Mouse (Mus musculus): ENCODE measurements at regions not wholly inside any gene's neighbourhood (a gene's known extent, or its start where the extent isn't known, plus 50 kb on each side); places are given as distances from the start of the nearest gene placed in this dataset.

- no peak for DNase-seq (ENCODE audit: extremely low read depth, low read depth)
Observed at GRCm38 (mm10) chr4:83915871-83916270, 390.5 kb downstream of the Ccdc171 start.

GRCm38 (mm10) chr4:83917009-83917408 is 391.7 kb downstream of the Ccdc171 start:
- no peak for DNase-seq (ENCODE audit: extremely low read depth, low read depth)

- DNase-seq (ENCODE audit: extremely low read depth, low read depth) = no peak
Observed at GRCm38 (mm10) chr4:83918093-83918492, 392.7 kb downstream of the Ccdc171 start.

GRCm38 (mm10) chr4:83919041-83919440 is 393.7 kb downstream of the Ccdc171 start:
- no peak for DNase-seq (ENCODE audit: extremely low read depth, low read depth)

- DNase-seq (ENCODE audit: extremely low read depth, low read depth) = no peak
Observed at GRCm38 (mm10) chr4:83925118-83925842, 399.9 kb downstream of the Ccdc171 start.

GRCm38 (mm10) chr4:83926195-83926731 is 400.9 kb downstream of the Ccdc171 start:
- DNase-seq (ENCODE audit: extremely low read depth, low read depth) = no peak

GRCm38 (mm10) chr4:83931897-83932654 is 406.7 kb downstream of the Ccdc171 start:
- no peak for DNase-seq (ENCODE audit: extremely low read depth, low read depth)

GRCm38 (mm10) chr4:83941693-83942092 is 416.3 kb downstream of the Ccdc171 start:
- DNase-seq (ENCODE audit: extremely low read depth, low read depth) = no peak

GRCm38 (mm10) chr4:83949612-83950011 is 424.3 kb downstream of the Ccdc171 start:
- no peak for DNase-seq (ENCODE audit: extremely low read depth, low read depth)

GRCm38 (mm10) chr4:83950809-83951409 is 425.6 kb downstream of the Ccdc171 start:
- no peak for DNase-seq (ENCODE audit: extremely low read depth, low read depth)

- DNase-seq (ENCODE audit: extremely low read depth, low read depth) = no peak
Observed at GRCm38 (mm10) chr4:83956252-83956904, 431.0 kb downstream of the Ccdc171 start.

GRCm38 (mm10) chr4:83957217-83957692 is 431.9 kb downstream of the Ccdc171 start:
- no peak for DNase-seq (ENCODE audit: extremely low read depth, low read depth)

- no peak for DNase-seq (ENCODE audit: extremely low read depth, low read depth)
Observed at GRCm38 (mm10) chr4:83966898-83967297, 441.6 kb downstream of the Ccdc171 start.

GRCm38 (mm10) chr4:83973162-83973561 is 447.8 kb downstream of the Ccdc171 start:
- no peak for DNase-seq (ENCODE audit: extremely low read depth, low read depth)

- DNase-seq (ENCODE audit: extremely low read depth, low read depth) = no peak
Observed at GRCm38 (mm10) chr4:83974214-83975012, 449.1 kb downstream of the Ccdc171 start.

- no peak for DNase-seq (ENCODE audit: extremely low read depth, low read depth)
Observed at GRCm38 (mm10) chr4:83975569-83975968, 450.2 kb downstream of the Ccdc171 start.

GRCm38 (mm10) chr4:83976067-83976466 is 450.7 kb downstream of the Ccdc171 start:
- no peak for DNase-seq (ENCODE audit: extremely low read depth, low read depth)

- DNase-seq (ENCODE audit: extremely low read depth, low read depth) = no peak
Observed at GRCm38 (mm10) chr4:83979088-83979487, 453.7 kb downstream of the Ccdc171 start.

- no peak for DNase-seq (ENCODE audit: extremely low read depth, low read depth)
Observed at GRCm38 (mm10) chr4:83984671-83985391, 459.5 kb downstream of the Ccdc171 start.

GRCm38 (mm10) chr4:83985451-83985850 is 460.1 kb downstream of the Ccdc171 start:
- no peak for DNase-seq (ENCODE audit: extremely low read depth, low read depth)

Data from MEL-GATA-1-ER (cell line).